Comparison of ENCODE assay signal across 23 mouse cellular contexts in the genomic region with DNA sequence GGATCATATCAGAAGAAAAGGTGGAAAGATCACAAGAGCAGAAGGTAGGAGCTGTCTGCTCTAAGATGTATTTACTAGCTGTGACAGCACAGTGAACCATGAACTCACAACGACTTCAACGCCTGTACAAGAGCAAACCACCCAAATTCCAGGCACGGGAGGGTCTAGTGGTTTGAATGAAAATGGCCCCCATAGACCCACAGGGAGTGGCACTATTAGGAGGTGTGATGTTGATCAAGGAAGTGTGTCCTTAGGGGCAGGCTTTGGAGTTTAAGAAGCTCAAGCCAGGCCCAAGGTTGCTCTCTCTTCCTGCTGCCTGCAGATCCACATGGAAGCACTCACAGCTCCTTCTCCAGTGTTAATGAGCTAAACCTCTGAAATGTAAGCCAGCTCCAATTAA.
DNase-seq lines count a peak whose midpoint lies in the region.
"Had no signal": no experiment of that assay in that cellular context is flagged by ENCODE, and none has a peak within 500 bp of the region (broad histone marks: within the 10 kb centered on the region; RNA-seq: fewer than 3 reads in every experiment).

No protein-coding gene starts in this region.

- H3K4me3 ChIP-seq in limb, embryonic 10.5 days: no peak overlapping the region
- no peak overlapping the region for H3K4me3 ChIP-seq in hindbrain, embryonic 10.5 days

- no peaks in the 10 kb centered on the region for H3K9me3 ChIP-seq in limb, embryonic 10.5 days (replicated peaks)
- no peaks in the 10 kb centered on the region for H3K9me3 ChIP-seq in hindbrain, embryonic 10.5 days
- H3K9me3 ChIP-seq: G1E had no signal

- H3K4me1 ChIP-seq in limb, embryonic 10.5 days: peaks cover 41% of the 10 kb centered on the region
- peaks cover 39% of the 10 kb centered on the region for H3K4me1 ChIP-seq in hindbrain, embryonic 10.5 days (replicated peaks)

- 93% methylated on average over 3 of the region's 3 CpGs for WGBS in limb, embryonic 10.5 days
- 94% methylated on average over 3 of the region's 3 CpGs for WGBS in hindbrain, embryonic 10.5 days

- no peaks in the 10 kb centered on the region for H3K36me3 ChIP-seq in limb, embryonic 10.5 days
- no peaks in the 10 kb centered on the region for H3K36me3 ChIP-seq in hindbrain, embryonic 10.5 days
- H3K36me3 ChIP-seq: G1E had no signal

- DNase-seq in ES-CJ7 (ENCODE audit: low read depth, low spot score) (peak; percentile 58), R1 (ENCODE audit: low read depth, low spot score) (peak; percentile 59), ZHBTc4 (ENCODE audit: low read depth, low spot score) (peak; percentile 64)
- DNase-seq in limb, embryonic 10.5 days (ENCODE audit: low spot score): no peak
- DNase-seq in hindbrain, embryonic 10.5 days (ENCODE audit: low spot score): no peak
- DNase-seq in thymus, adult 18-20 months: no peak
- DNase-seq in gastrocnemius, postnatal 4 days (ENCODE audit: low spot score in 2 of 2): no peak
- no peak for DNase-seq in adrenal gland, adult 2 months
- DNase-seq: adrenal gland, adult 8-10 months; adrenal gland, postnatal 10 days; adrenal gland, postnatal 14 days; adrenal gland, postnatal 25 days; adrenal gland, postnatal 36 days; B cell, adult 2 months; cerebellum, adult 11 months; cerebellum, adult 11-12 months; cerebellum, adult 18-20 months; cerebellum, adult 2 months; cerebellum, adult 8-10 months; cerebellum, adult 9-10 months had no signal

- no peaks in the 10 kb centered on the region for H3K27me3 ChIP-seq in limb, embryonic 10.5 days (ENCODE audit: low read depth, poor library complexity, severe bottlenecking)
- H3K27me3 ChIP-seq in hindbrain, embryonic 10.5 days (ENCODE audit: insufficient read depth, poor library complexity, severe bottlenecking): no peaks in the 10 kb centered on the region
- H3K27me3 ChIP-seq: CH12.LX, Patski had no signal

- 0 out of 2 replicates have a peak overlapping the region, but pooled peaks have one; percentile 23 for H3K27ac ChIP-seq in limb, embryonic 10.5 days
- H3K27ac ChIP-seq in hindbrain, embryonic 10.5 days: no peak overlapping the region

Comparison
In these comparisons a context has a peak if more than half of its experiments do, and no peak if none do; other contexts are left out.
1. DNase-seq: peak in ES-CJ7 (single experiment), R1 (single experiment) and ZHBTc4 (single experiment); none in limb, embryonic 10.5 days (single experiment), hindbrain, embryonic 10.5 days (single experiment), thymus, adult 18-20 months (0 of 2), gastrocnemius, postnatal 4 days (0 of 2) and adrenal gland, adult 2 months (single experiment).